Mouse (Mus musculus): Measurements from ENCODE around the gene Tldc1.

Tldc1 gene

GRCm38 (mm10) chr8:119778263-119778662 is at the start of gene Tldc1:
Gene Tldc1, minus strand, starts transcription at chr8:119778416.
- DNase-seq (ENCODE audit: low spot score) = peak; percentile 99

GRCm38 (mm10) chr8:119827721-119828153 is 49.5 kb upstream of the Tldc1 start:
- DNase-seq (ENCODE audit: low spot score) = no peak

GRCm38 (mm10) chr8:119826982-119827381 is 48.8 kb upstream of the Tldc1 start:
- DNase-seq (ENCODE audit: low spot score) = no peak

GRCm38 (mm10) chr8:119825950-119826730 is 47.9 kb upstream of the Tldc1 start:
- no peak for DNase-seq (ENCODE audit: low spot score)

- DNase-seq (ENCODE audit: low spot score) = no peak
Measured at GRCm38 (mm10) chr8:119824809-119825273, 46.6 kb upstream of the Tldc1 start.

- DNase-seq (ENCODE audit: low spot score) = no peak
Measured at GRCm38 (mm10) chr8:119824100-119824499, 45.9 kb upstream of the Tldc1 start.

GRCm38 (mm10) chr8:119823278-119823677 is 45.1 kb upstream of the Tldc1 start:
- DNase-seq (ENCODE audit: low spot score) = no peak

GRCm38 (mm10) chr8:119821691-119822090 is 43.5 kb upstream of the Tldc1 start:
- DNase-seq (ENCODE audit: low spot score) = no peak

- no peak for DNase-seq (ENCODE audit: low spot score)
Measured at GRCm38 (mm10) chr8:119819976-119820375, 41.8 kb upstream of the Tldc1 start.

GRCm38 (mm10) chr8:119819316-119819715 is 41.1 kb upstream of the Tldc1 start:
- DNase-seq (ENCODE audit: low spot score) = no peak

- no peak for DNase-seq (ENCODE audit: low spot score)
Measured at GRCm38 (mm10) chr8:119817446-119817845, 39.2 kb upstream of the Tldc1 start.

GRCm38 (mm10) chr8:119816219-119816618 is 38.0 kb upstream of the Tldc1 start:
- DNase-seq (ENCODE audit: low spot score) = no peak

GRCm38 (mm10) chr8:119812650-119813431 is 34.6 kb upstream of the Tldc1 start:
- no peak for DNase-seq (ENCODE audit: low spot score)

- no peak for DNase-seq (ENCODE audit: low spot score)
Measured at GRCm38 (mm10) chr8:119811925-119812324, 33.7 kb upstream of the Tldc1 start.

GRCm38 (mm10) chr8:119810953-119811499 is 32.8 kb upstream of the Tldc1 start:
- DNase-seq (ENCODE audit: low spot score) = no peak

- no peak for DNase-seq (ENCODE audit: low spot score)
Measured at GRCm38 (mm10) chr8:119810127-119810868, 32.1 kb upstream of the Tldc1 start.

GRCm38 (mm10) chr8:119809620-119810019 is 31.4 kb upstream of the Tldc1 start:
- no peak for DNase-seq (ENCODE audit: low spot score)

GRCm38 (mm10) chr8:119807687-119808086 is 29.5 kb upstream of the Tldc1 start:
- DNase-seq (ENCODE audit: low spot score) = no peak

GRCm38 (mm10) chr8:119806422-119807263 is 28.4 kb upstream of the Tldc1 start:
- no peak for DNase-seq (ENCODE audit: low spot score)

- no peak for DNase-seq (ENCODE audit: low spot score)
Measured at GRCm38 (mm10) chr8:119805275-119805674, 27.1 kb upstream of the Tldc1 start.

- DNase-seq (ENCODE audit: low spot score) = no peak
Measured at GRCm38 (mm10) chr8:119802592-119802991, 24.4 kb upstream of the Tldc1 start.
